Mouse (Mus musculus): ENCODE data around the gene Thra. TPM values are rescaled to one million over a fixed set of nuclear protein-coding genes. Genes with fewer than 3 reads are reported as not detected.
A peak's percentile ranks its signal among the peaks of the same experiment; 100 is the strongest.

Thra gene
- polyA plus RNA-seq, 1 experiment = 68.9 TPM

DNA sequence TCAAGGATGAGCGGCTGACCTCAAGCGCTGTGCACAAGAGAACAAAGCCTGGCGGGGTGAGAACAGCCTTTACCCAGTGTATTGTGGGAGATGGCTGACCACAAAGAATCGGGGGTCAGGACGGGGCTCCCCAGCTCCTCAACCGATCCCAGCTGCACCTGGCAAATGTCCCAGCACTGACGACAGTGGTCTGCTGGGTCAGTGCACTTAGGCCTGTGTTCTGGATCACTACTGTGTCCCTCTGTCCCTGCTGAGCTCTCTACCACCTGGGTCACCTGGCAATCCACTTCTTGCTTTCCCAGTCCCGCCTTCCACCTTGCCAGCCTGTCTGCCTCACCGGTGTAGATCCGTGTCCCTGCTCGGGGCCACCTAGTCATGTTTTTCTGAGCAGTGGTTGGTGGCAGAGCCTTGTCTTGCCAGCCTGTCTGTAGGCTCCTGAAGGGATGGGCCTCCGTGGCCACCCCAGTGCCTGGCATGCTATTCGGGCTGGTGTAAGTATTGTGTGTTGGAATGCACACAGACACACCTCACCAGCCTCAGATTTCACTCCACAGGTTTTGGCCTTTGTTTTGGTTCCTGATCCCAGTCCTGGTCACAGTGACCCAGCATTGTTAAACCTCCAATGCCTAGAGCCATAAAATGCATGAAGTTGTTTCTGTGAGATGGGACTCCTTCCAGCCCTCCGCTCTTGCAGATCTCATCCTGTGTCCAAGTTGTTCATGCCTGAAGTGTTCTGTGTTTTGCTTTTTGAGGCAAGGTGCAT lies 43.8 kb upstream of the Thra start:
- Histone ChIP-seq H3K4me2 (ENCODE audit: low read depth) (no peak overlapping the region), H3K79me2 (ENCODE audit: control insufficient read depth, insufficient read depth) (no peaks in the 10 kb centered on the region), H3K4me3 (no peak overlapping the region), H3K27me3 (ENCODE audit: control insufficient read depth, insufficient read depth, insufficient read length) (no peaks in the 10 kb centered on the region), H3K36me3 (ENCODE audit: control insufficient read depth, insufficient read depth) (peaks cover 18% of the 10 kb centered on the region), H3ac (ENCODE audit: control insufficient read depth, insufficient read length) (no peak overlapping the region)
- TF ChIP-seq MAX (IDR thresholded peaks at IDR 0.05; ENCODE audit: low read depth) (no peak), TCF3 (IDR thresholded peaks at IDR 0.05; ENCODE audit: insufficient read length, low read depth) (no peak), POLR2AphosphoS2 (IDR thresholded peaks at IDR 0.05; ENCODE audit: insufficient read length, low read depth) (peak; percentile 11)

DNA sequence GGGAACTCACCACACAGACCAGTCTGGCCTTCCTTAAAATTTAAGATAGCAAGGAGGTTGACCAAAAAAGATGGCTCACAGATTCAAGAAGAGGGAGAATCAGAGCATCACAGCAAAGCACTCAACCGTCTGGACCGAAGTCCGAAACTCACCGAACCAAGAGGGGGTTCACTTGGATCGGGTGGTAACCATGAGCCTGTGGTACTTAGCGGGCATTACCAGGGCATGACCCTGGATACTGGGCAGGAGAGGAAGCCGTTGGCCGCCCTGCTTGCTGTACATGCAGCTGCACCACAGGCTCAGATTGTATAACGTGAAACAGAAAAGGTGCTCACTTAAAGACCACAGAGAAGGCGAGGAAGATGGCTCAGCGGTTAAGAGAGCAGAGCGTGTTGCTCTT lies 43.2 kb upstream of the Thra start:
- Histone ChIP-seq H3K27me3 (ENCODE audit: control insufficient read depth, insufficient read depth, insufficient read length) (no peaks in the 10 kb centered on the region), H3ac (ENCODE audit: control insufficient read depth, insufficient read length) (no peak overlapping the region), H3K36me3 (ENCODE audit: control insufficient read depth, insufficient read depth) (peaks cover 17% of the 10 kb centered on the region), H3K4me2 (ENCODE audit: low read depth) (no peak overlapping the region), H3K4me3 (no peak overlapping the region), H3K79me2 (ENCODE audit: control insufficient read depth, insufficient read depth) (no peaks in the 10 kb centered on the region)
- no peak for TF ChIP-seq TCF3 (IDR thresholded peaks at IDR 0.05; ENCODE audit: insufficient read length, low read depth)
- no peak for TF ChIP-seq E2F4 (IDR thresholded peaks at IDR 0.05; ENCODE audit: insufficient read depth)
- no peak for TF ChIP-seq POLR2AphosphoS2 (IDR thresholded peaks at IDR 0.05; ENCODE audit: insufficient read length, low read depth)
- no peak for TF ChIP-seq CEBPB (IDR thresholded peaks at IDR 0.05; ENCODE audit: insufficient read depth, poor library complexity, severe bottlenecking)
- no peak for TF ChIP-seq MAX (IDR thresholded peaks at IDR 0.05; ENCODE audit: low read depth)
- TF ChIP-seq MYOD1 (IDR thresholded peaks at IDR 0.05; ENCODE audit: control insufficient read depth in 1 of 3, insufficient read length in 2 of 3, low read depth in 2 of 3) = no peak
- no peak for TF ChIP-seq REST (IDR thresholded peaks at IDR 0.05; ENCODE audit: insufficient read depth, insufficient read length)
- no peak for TF ChIP-seq SRF (IDR thresholded peaks at IDR 0.05; ENCODE audit: control insufficient read depth, insufficient read length, low read depth)
- TF ChIP-seq MYOG (IDR thresholded peaks at IDR 0.05; ENCODE audit: control insufficient read depth in 1 of 3, insufficient read depth in 1 of 3, insufficient read length in 2 of 3, low read depth in 2 of 3) = no peak

DNA sequence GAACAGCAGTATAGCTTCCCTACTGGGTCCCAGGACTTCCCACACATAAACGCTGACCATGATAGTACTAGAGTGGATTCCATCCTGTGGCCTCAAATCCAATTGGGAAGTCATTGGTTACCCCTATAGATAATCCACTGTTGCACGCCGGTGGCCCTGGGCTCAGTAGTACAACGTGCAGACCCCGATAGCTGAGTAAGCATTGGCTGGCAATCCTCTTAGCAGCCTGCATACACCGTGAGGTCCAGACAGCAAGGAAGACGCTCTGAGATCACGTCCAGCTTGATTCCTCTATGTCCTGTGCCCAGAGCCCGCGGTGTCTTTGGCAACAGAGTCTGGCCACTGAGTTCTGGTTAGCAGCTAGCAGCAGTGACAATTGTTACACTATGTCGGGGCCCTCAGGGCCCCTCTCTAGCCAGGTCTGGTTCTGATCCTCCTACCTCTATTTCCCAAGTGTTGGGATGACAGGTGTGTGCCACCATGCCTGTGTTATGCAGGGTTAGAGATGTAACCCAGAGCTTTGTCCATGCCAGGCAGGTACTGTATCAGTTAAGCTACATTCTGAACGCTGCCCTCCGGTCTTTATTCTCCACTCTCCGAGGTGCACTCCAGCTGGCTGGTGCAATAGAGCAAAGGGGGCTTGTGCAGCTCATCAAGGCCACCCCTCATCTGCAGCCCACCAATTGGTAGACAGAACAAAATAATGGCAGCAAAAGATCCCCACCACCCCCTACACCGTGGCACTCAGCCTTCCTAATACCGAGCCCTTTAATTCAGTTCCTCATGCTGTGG lies 41.4 kb upstream of the Thra start:
- TF ChIP-seq TCF12 (IDR thresholded peaks at IDR 0.05; ENCODE audit: insufficient read depth, poor library complexity, severe bottlenecking) (no peak), MAX (IDR thresholded peaks at IDR 0.05; ENCODE audit: low read depth) (no peak), REST (IDR thresholded peaks at IDR 0.05; ENCODE audit: insufficient read depth, insufficient read length) (no peak), TCF3 (IDR thresholded peaks at IDR 0.05; ENCODE audit: insufficient read length, low read depth) (no peak), CEBPB (IDR thresholded peaks at IDR 0.05; ENCODE audit: insufficient read depth, poor library complexity, severe bottlenecking) (no peak), SRF (IDR thresholded peaks at IDR 0.05; ENCODE audit: control insufficient read depth, insufficient read length, low read depth) (no peak), USF1 (IDR thresholded peaks at IDR 0.05; ENCODE audit: low read depth) (no peak), POLR2A (IDR thresholded peaks at IDR 0.05; ENCODE audit: insufficient read length, low read depth) (no peak), MYOG (IDR thresholded peaks at IDR 0.05; ENCODE audit: control insufficient read depth in 1 of 3, insufficient read depth in 1 of 3, insufficient read length in 2 of 3, low read depth in 2 of 3) (no peak), POLR2AphosphoS2 (IDR thresholded peaks at IDR 0.05; ENCODE audit: insufficient read length, low read depth) (no peak), MYOD1 (IDR thresholded peaks at IDR 0.05; ENCODE audit: control insufficient read depth in 1 of 3, insufficient read length in 2 of 3, low read depth in 2 of 3) (no peak), E2F4 (IDR thresholded peaks at IDR 0.05; ENCODE audit: insufficient read depth) (no peak)
- no peaks in the 10 kb centered on the region for H3K27me3 ChIP-seq (ENCODE audit: control insufficient read depth, insufficient read depth, insufficient read length)
- no peak overlapping the region for H3K4me3 ChIP-seq
- no peak overlapping the region for H3K4me2 ChIP-seq (ENCODE audit: low read depth)
- peaks cover 10% of the 10 kb centered on the region for H3K36me3 ChIP-seq (ENCODE audit: control insufficient read depth, insufficient read depth)
- no peak overlapping the region for H3ac ChIP-seq (ENCODE audit: control insufficient read depth, insufficient read length)
- no peaks in the 10 kb centered on the region for H3K79me2 ChIP-seq (ENCODE audit: control insufficient read depth, insufficient read depth)

DNA sequence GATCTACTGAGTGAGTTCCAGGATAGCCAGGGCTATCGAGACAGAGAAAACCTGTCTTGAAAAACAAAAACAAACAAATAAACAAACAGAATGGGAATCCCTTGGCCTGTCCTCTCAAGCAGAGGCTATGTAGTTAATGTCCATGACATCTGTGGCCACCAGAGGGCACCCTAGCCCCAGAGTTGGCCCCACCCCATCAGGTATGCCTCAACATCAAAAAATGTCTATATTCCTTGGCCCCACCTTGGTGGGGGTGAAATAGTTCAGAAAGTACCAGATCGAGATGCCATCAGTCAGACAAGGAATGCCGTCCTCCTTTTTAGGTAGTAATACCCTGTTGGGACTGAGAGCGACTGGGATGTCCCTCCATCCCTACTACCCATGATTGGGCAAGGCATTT lies 40.5 kb upstream of the Thra start:
- H3K36me3 ChIP-seq (ENCODE audit: control insufficient read depth, insufficient read depth) = peaks cover 3% of the 10 kb centered on the region
- H3K27me3 ChIP-seq (ENCODE audit: control insufficient read depth, insufficient read depth, insufficient read length) = no peaks in the 10 kb centered on the region
- no peaks in the 10 kb centered on the region for H3K79me2 ChIP-seq (ENCODE audit: control insufficient read depth, insufficient read depth)
- H3ac ChIP-seq (ENCODE audit: control insufficient read depth, insufficient read length) = no peak overlapping the region
- TF ChIP-seq REST (IDR thresholded peaks at IDR 0.05; ENCODE audit: insufficient read depth, insufficient read length) = no peak
- no peak for TF ChIP-seq POLR2AphosphoS2 (IDR thresholded peaks at IDR 0.05; ENCODE audit: insufficient read length, low read depth)
- TF ChIP-seq MAX (IDR thresholded peaks at IDR 0.05; ENCODE audit: low read depth) = no peak
- H3K4me3 ChIP-seq = no peak overlapping the region
- H3K4me2 ChIP-seq (ENCODE audit: low read depth) = no peak overlapping the region

DNA sequence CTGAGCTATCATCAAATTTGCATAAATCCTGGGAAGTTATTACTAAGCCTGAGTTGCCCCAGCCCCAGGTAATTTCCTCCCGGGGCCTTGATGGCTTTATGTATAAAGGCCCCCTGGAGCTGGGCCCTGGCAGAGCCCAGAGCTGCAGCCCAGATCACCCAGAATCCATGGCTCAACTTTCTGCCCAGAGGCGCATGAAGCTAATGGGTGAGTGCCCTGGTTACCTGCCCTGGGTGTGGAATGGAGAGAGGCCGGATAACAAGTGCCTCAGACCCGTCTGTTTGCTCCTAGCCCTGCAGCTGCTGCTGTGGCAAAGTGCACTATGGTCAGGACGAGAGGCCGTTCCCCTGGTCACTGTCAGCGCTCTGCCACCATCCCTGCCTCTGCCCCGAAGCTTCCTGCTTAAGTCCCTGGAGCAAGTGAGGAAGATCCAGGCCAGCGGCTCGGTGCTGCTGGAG lies 39.2 kb upstream of the Thra start, which contains the start of gene Csf3:
Csf3 (plus strand) TSS at position 51 of the 458 bp plus-strand sequence.
- Histone ChIP-seq H3K79me2 (ENCODE audit: control insufficient read depth, insufficient read depth) (no peaks in the 10 kb centered on the region), H3K27me3 (ENCODE audit: control insufficient read depth, insufficient read depth, insufficient read length) (no peaks in the 10 kb centered on the region), H3K4me2 (ENCODE audit: low read depth) (no peak within 1 kb of the TSS), H3K4me3 (no peak within 1 kb of the TSS), H3ac (ENCODE audit: control insufficient read depth, insufficient read length) (no peak within 1 kb of the TSS), H3K36me3 (ENCODE audit: control insufficient read depth, insufficient read depth) (no peaks in the 10 kb centered on the region)
- TF ChIP-seq USF1 (IDR thresholded peaks at IDR 0.05; ENCODE audit: low read depth) (no peak), MAX (IDR thresholded peaks at IDR 0.05; ENCODE audit: low read depth) (no peak), MYOG (IDR thresholded peaks at IDR 0.05; ENCODE audit: control insufficient read depth in 1 of 3, insufficient read depth in 1 of 3, insufficient read length in 2 of 3, low read depth in 2 of 3) (no peak), POLR2AphosphoS2 (IDR thresholded peaks at IDR 0.05; ENCODE audit: insufficient read length, low read depth) (no peak), POLR2A (IDR thresholded peaks at IDR 0.05; ENCODE audit: insufficient read length, low read depth) (no peak), MYOD1 (IDR thresholded peaks at IDR 0.05; ENCODE audit: control insufficient read depth in 1 of 3, insufficient read length in 2 of 3, low read depth in 2 of 3) (no peak), TCF12 (IDR thresholded peaks at IDR 0.05; ENCODE audit: insufficient read depth, poor library complexity, severe bottlenecking) (no peak), REST (IDR thresholded peaks at IDR 0.05; ENCODE audit: insufficient read depth, insufficient read length) (no peak), E2F4 (IDR thresholded peaks at IDR 0.05; ENCODE audit: insufficient read depth) (no peak), TCF3 (IDR thresholded peaks at IDR 0.05; ENCODE audit: insufficient read length, low read depth) (no peak), CEBPB (IDR thresholded peaks at IDR 0.05; ENCODE audit: insufficient read depth, poor library complexity, severe bottlenecking) (no peak), SRF (IDR thresholded peaks at IDR 0.05; ENCODE audit: control insufficient read depth, insufficient read length, low read depth) (no peak)
